Mouse (Mus musculus): Measurements from ENCODE around the gene Rnf181. TPM values are rescaled to one million over a fixed set of nuclear protein-coding genes. Genes with fewer than 3 reads are reported as not detected.

The Rnf181 gene
- total and polyA plus RNA-seq, 2 experiments from 2014 or later = 87.3 to 120 TPM

GRCm38 (mm10) chr6:72357164-72358079 lies 9.3 kb downstream of the Rnf181 start:
- Histone ChIP-seq H3K9me3 (ENCODE audit: low read length) (no peaks in the 10 kb centered on the region), H3K4me3 (ENCODE audit: low read depth, low read length) (no peak overlapping the region), H3K9ac (replicated peaks; ENCODE audit: low read length, poor library complexity, severe bottlenecking) (no peak overlapping the region), H3K27ac (ENCODE audit: low read depth, low read length) (no peak overlapping the region), H3K27me3 (ENCODE audit: insufficient read depth, low read length) (no peaks in the 10 kb centered on the region), H3K4me1 (ENCODE audit: insufficient read depth, low read length) (peaks cover 17% of the 10 kb centered on the region), H3K4me2 (ENCODE audit: low read depth, low read length, poor library complexity, severe bottlenecking) (no peak overlapping the region), H3K36me3 (ENCODE audit: insufficient read depth, low read length) (peaks cover 27% of the 10 kb centered on the region)
- DNase-seq (ENCODE audit: low spot score) (no peak), ATAC-seq (ENCODE audit: low FRiP score) (no peak)
- WGBS = 66% methylated on average over 5 of the region's 5 CpGs
- no peak for TF ChIP-seq CTCF (IDR thresholded peaks at IDR 0.05)

GRCm38 (mm10) chr6:72356001-72356532 lies 10.7 kb downstream of the Rnf181 start:
- Histone ChIP-seq H3K9me3 (ENCODE audit: low read length) (no peaks in the 10 kb centered on the region), H3K9ac (replicated peaks; ENCODE audit: low read length, poor library complexity, severe bottlenecking) (peak overlapping the region; percentile 70), H3K4me2 (ENCODE audit: low read depth, low read length, poor library complexity, severe bottlenecking) (peak overlapping the region; percentile 95), H3K27me3 (ENCODE audit: insufficient read depth, low read length) (no peaks in the 10 kb centered on the region), H3K4me3 (ENCODE audit: low read depth, low read length) (peak overlapping the region; percentile 58), H3K4me1 (ENCODE audit: insufficient read depth, low read length) (peaks cover 10% of the 10 kb centered on the region; the same call in 1 of the 2 replicates), H3K27ac (ENCODE audit: low read depth, low read length) (peak overlapping the region; percentile 68), H3K36me3 (ENCODE audit: insufficient read depth, low read length) (peaks cover 32% of the 10 kb centered on the region)
- DNase-seq (ENCODE audit: low spot score) (no peak), ATAC-seq (ENCODE audit: low FRiP score) (peak; percentile 5; the same call in 1 of the 2 replicates)
- TF ChIP-seq CTCF (IDR thresholded peaks at IDR 0.05) = no peak
- WGBS = 32% methylated on average over 8 of the region's 8 CpGs

GRCm38 (mm10) chr6:72355066-72355911 lies 11.5 kb downstream of the Rnf181 start, which contains the start of gene Tmem150a:
Gene Tmem150a (plus strand): TSS chr6:72355447.
- Histone ChIP-seq H3K9ac (replicated peaks; ENCODE audit: low read length, poor library complexity, severe bottlenecking) (peak within 1 kb of the TSS; percentile 70), H3K27ac (ENCODE audit: low read depth, low read length) (peak within 1 kb of the TSS; percentile 68), H3K9me3 (ENCODE audit: low read length) (no peaks in the 10 kb centered on the region), H3K27me3 (ENCODE audit: insufficient read depth, low read length) (no peaks in the 10 kb centered on the region), H3K4me3 (ENCODE audit: low read depth, low read length) (peak within 1 kb of the TSS; percentile 58), H3K4me2 (ENCODE audit: low read depth, low read length, poor library complexity, severe bottlenecking) (peak within 1 kb of the TSS; percentile 95), H3K4me1 (ENCODE audit: insufficient read depth, low read length) (peaks cover 9% of the 10 kb centered on the region; the same call in 1 of the 2 replicates), H3K36me3 (ENCODE audit: insufficient read depth, low read length) (peaks cover 31% of the 10 kb centered on the region)
- peak; percentile 60 for TF ChIP-seq CTCF (IDR thresholded peaks at IDR 0.05)
- peak; percentile 83 for DNase-seq (ENCODE audit: low spot score)
- 1% methylated on average over 63 of the region's 71 CpGs for WGBS
- ATAC-seq (ENCODE audit: low FRiP score) = peak; percentile 89

- no peak for TF ChIP-seq CTCF (IDR thresholded peaks at IDR 0.05)
- DNase-seq (ENCODE audit: low spot score) (no peak), ATAC-seq (ENCODE audit: low FRiP score) (no peak)
- Histone ChIP-seq H3K4me3 (ENCODE audit: low read depth, low read length) (no peak overlapping the region), H3K27ac (ENCODE audit: low read depth, low read length) (no peak overlapping the region), H3K4me1 (ENCODE audit: insufficient read depth, low read length) (peaks cover 9% of the 10 kb centered on the region; the same call in 1 of the 2 replicates), H3K27me3 (ENCODE audit: insufficient read depth, low read length) (no peaks in the 10 kb centered on the region), H3K9ac (replicated peaks; ENCODE audit: low read length, poor library complexity, severe bottlenecking) (no peak overlapping the region), H3K9me3 (ENCODE audit: low read length) (no peaks in the 10 kb centered on the region), H3K36me3 (ENCODE audit: insufficient read depth, low read length) (peaks cover 30% of the 10 kb centered on the region), H3K4me2 (ENCODE audit: low read depth, low read length, poor library complexity, severe bottlenecking) (no peak overlapping the region)
- 72% methylated on average over 1 of the region's 1 CpGs for WGBS
These were observed 12.7 kb downstream of the Rnf181 start for GRCm38 (mm10) chr6:72354025-72354424.

GRCm38 (mm10) chr6:72352636-72353405 lies 13.9 kb downstream of the Rnf181 start:
- no peak overlapping the region for H3K9ac ChIP-seq (replicated peaks; ENCODE audit: low read length, poor library complexity, severe bottlenecking)
- no peaks in the 10 kb centered on the region for H3K27me3 ChIP-seq (ENCODE audit: insufficient read depth, low read length)
- DNase-seq (ENCODE audit: low spot score) (no peak), ATAC-seq (ENCODE audit: low FRiP score) (no peak)
- H3K27ac ChIP-seq (ENCODE audit: low read depth, low read length) = no peak overlapping the region
- H3K9me3 ChIP-seq (ENCODE audit: low read length) = no peaks in the 10 kb centered on the region
- 75% methylated on average over 5 of the region's 5 CpGs for WGBS
- peaks cover 15% of the 10 kb centered on the region; the same call in 1 of the 2 replicates for H3K4me1 ChIP-seq (ENCODE audit: insufficient read depth, low read length)
- H3K4me3 ChIP-seq (ENCODE audit: low read depth, low read length) = no peak overlapping the region
- no peak for TF ChIP-seq CTCF (IDR thresholded peaks at IDR 0.05)
- peaks cover 22% of the 10 kb centered on the region for H3K36me3 ChIP-seq (ENCODE audit: insufficient read depth, low read length)
- H3K4me2 ChIP-seq (ENCODE audit: low read depth, low read length, poor library complexity, severe bottlenecking) = no peak overlapping the region
